Mouse (Mus musculus) B cell, adult 67 days (primary cell): ENCODE measurements around the gene Tpbgl. TPM values are rescaled to one million over a fixed set of nuclear protein-coding genes. Genes with fewer than 3 reads are reported as not detected.

Source experiments
- total RNA-seq, 2 experiments: library from RNA; stranded (reverse); gene quantifications; 4 replicates each; pipeline ENCODE4 v1.2.4; 2023

Gene Tpbgl
- under 1 TPM in 1 of 2 experiments, not detected in 1; 0.29 TPM for total RNA-seq

DNA sequence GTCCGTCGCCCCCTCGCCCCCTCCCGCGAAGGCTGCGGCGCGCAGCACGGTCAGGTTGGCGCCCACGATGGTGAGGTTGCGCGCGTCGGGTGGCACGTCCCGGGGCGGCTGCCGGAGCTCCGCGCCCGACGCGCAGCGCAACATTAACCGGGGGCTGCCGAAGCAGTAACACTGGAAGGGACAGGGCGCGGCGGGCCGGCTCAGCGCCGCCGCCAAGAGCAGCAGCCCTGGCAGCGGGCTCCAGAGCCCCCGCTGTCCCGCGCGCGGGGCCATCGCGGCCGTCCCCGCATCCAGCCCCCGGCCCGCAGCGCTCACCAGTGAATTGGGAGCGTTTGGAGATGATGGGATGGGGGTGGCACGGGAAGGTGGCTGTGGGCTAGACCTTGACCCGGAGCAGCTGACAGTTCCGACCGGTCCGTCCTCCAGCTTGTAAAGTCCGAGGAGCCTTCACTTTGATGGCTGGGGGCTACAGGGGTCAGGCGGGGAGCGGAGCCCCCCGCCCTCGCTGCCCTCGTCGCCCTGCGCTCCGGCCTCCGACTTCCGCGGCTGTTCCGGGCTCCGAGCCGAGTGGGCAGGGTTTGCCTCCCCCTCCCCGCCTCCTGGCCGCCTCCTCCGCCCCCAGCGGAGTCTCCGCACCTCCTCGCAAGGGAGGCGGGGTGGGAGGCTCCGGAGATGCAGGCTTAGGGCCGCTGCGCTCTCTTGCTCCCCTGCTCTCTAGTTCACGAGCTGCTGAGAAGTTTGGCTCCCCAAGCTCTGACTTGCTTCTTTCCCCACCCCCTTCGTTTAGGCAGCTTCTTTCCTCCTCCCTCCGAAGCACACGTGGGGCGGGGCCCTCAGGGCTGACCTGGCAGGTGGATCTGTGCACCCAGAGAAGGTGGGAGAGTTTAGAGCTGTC, at the start of gene Tpbgl:
Tpbgl (minus strand) TSS at position 728 of the 895 bp plus-strand sequence.

Other genes with a start within 250 kb of the Tpbgl start
- gene Gdpd5, start 245.7 kb downstream of the Tpbgl start, total RNA-seq, result 1 to 10 TPM; 2.6 to 4.0 TPM
- gene Klhl35, start 161.1 kb downstream of the Tpbgl start, total RNA-seq, result 1 to 10 TPM; 1.4 to 1.8 TPM
- gene Rps3, start 143.4 kb downstream of the Tpbgl start, total RNA-seq, result 1,000 to 10,000 TPM; 1,157 to 1,170 TPM
- 10 to 100 TPM; 68.0 to 69.2 TPM for gene Arrb1, start 91.6 kb downstream of the Tpbgl start, total RNA-seq
- 1 to 10 TPM in 1 of 2 experiments, under 1 TPM in 1; 0.15 to 1.5 TPM for gene Slco2b1, start 84.2 kb upstream of the Tpbgl start, total RNA-seq
- gene Olfr520, start 103.2 kb upstream of the Tpbgl start, total RNA-seq, result not detected
- gene Olfr521, start 136.4 kb upstream of the Tpbgl start, total RNA-seq, result not detected
- gene Neu3, start 201.3 kb upstream of the Tpbgl start, total RNA-seq, result 1 to 10 TPM; 2.6 TPM
- not detected for gene Xrra1, start 232.0 kb upstream of the Tpbgl start, total RNA-seq
- gene Spcs2, start 236.4 kb upstream of the Tpbgl start, total RNA-seq, result 100 to 1,000 TPM; 103 to 106 TPM